Mouse (Mus musculus) embryonic facial prominence, embryonic 13.5 days (tissue): ENCODE measurements around the gene Ints6. TPM values are rescaled to one million over a fixed set of nuclear protein-coding genes. Genes with fewer than 3 reads are reported as not detected.

Source experiments
- ATAC-seq: fragments of 200-750 bp; cut with Nextera tagmentation; 2 replicates; pipeline ENCODE4 v1.8.0; 2017; ENCODE audit warnings: low read depth; ENCODE audit not compliant: insufficient number of reproducible peaks, insufficient read depth, low FRiP score, low TSS enrichment
- H3K27ac ChIP-seq: fragments of 300-500 bp; sonication (generic); 2 replicates; pipeline ENCODE4 v1.5.1; 2015; ENCODE audit warnings: moderate library complexity, mild to moderate bottlenecking, inconsistent platforms
- H3K27me3 ChIP-seq: fragments of 300-500 bp; sonication (generic); 2 replicates; pipeline ENCODE4 v1.6.1; 2015; ENCODE audit warnings: mild to moderate bottlenecking, inconsistent platforms
- H3K36me3 ChIP-seq: fragments of 300-500 bp; sonication (generic); 2 replicates; pipeline ENCODE4 v1.6.1; 2015; ENCODE audit warnings: mild to moderate bottlenecking, inconsistent platforms
- H3K4me1 ChIP-seq: fragments of 300-500 bp; sonication (generic); 2 replicates; pipeline ENCODE4 v1.6.1; 2015; ENCODE audit warnings: inconsistent platforms
- H3K4me2 ChIP-seq: fragments of 300-500 bp; sonication (generic); 2 replicates; pipeline ENCODE4 v1.6.1; 2015; ENCODE audit warnings: moderate library complexity, mild to moderate bottlenecking, inconsistent platforms
- H3K4me3 ChIP-seq: fragments of 300-500 bp; sonication (generic); 2 replicates; pipeline ENCODE4 v1.5.1; 2015; ENCODE audit warnings: mild to moderate bottlenecking, inconsistent platforms
- H3K9ac ChIP-seq: fragments of 300-500 bp; sonication (generic); 2 replicates; pipeline ENCODE4 v1.6.1; 2015; ENCODE audit warnings: mild to moderate bottlenecking, inconsistent platforms
- H3K9me3 ChIP-seq: fragments of 300-500 bp; sonication (generic); 2 replicates; pipeline ENCODE4 v1.6.1; 2016; ENCODE audit warnings: inconsistent platforms
- WGBS: fragments of 180-500 bp; shearing (Covaris S2); methylation state at CpG from one replicate; pipeline ENCODE4 v1.1.7; 2015; ENCODE audit warnings: mixed read lengths; 5-methylcytosine and 5-hydroxymethylcytosine counted together
- polyA plus RNA-seq: library from polyadenylated mRNA; unstranded; fragments of >200 nt; fragmentation: Nextera tagmentation; extraction: Ambion mirVana; gene quantifications from 2 replicates; pipeline ENCODE4 v1.2.1, GENCODE M21; 2015

Gene Ints6
- polyA plus RNA-seq, 1 experiment from 2014 or later, result 24.3 TPM

- Histone ChIP-seq H3K36me3 (peaks cover 25% of the 10 kb centered on the region), H3K9me3 (no peaks in the 10 kb centered on the region), H3K4me3 (no peak overlapping the region), H3K9ac (no peak overlapping the region), H3K4me2 (no peak overlapping the region), H3K4me1 (no peaks in the 10 kb centered on the region), H3K27ac (no peak overlapping the region), H3K27me3 (no peaks in the 10 kb centered on the region)
- 70% methylated on average over 2 of the region's 2 CpGs for WGBS
- ATAC-seq, result no peak
Observed at GRCm38 (mm10) chr14:62733666-62734065, 27.3 kb downstream of the Ints6 start.

- no peak overlapping the region for H3K27ac ChIP-seq
- H3K27me3 ChIP-seq, result no peaks in the 10 kb centered on the region
- H3K9ac ChIP-seq, result no peak overlapping the region
- ATAC-seq, result no peak
- no peak overlapping the region for H3K4me2 ChIP-seq
- no peaks in the 10 kb centered on the region for H3K9me3 ChIP-seq
- peaks cover 23% of the 10 kb centered on the region for H3K36me3 ChIP-seq
- H3K4me3 ChIP-seq, result no peak overlapping the region
- H3K4me1 ChIP-seq, result no peaks in the 10 kb centered on the region
- WGBS, result 97% methylated on average over 1 of the region's 1 CpGs
Observed at GRCm38 (mm10) chr14:62731902-62732301, 29.1 kb downstream of the Ints6 start.

- Histone ChIP-seq H3K9me3 (no peaks in the 10 kb centered on the region), H3K27ac (no peak overlapping the region), H3K4me3 (no peak overlapping the region), H3K27me3 (no peaks in the 10 kb centered on the region), H3K9ac (no peak overlapping the region), H3K36me3 (0 out of 2 replicates have a peak, but pooled peaks cover 7% of the 10 kb centered on the region), H3K4me2 (no peak overlapping the region), H3K4me1 (no peaks in the 10 kb centered on the region)
- no peak for ATAC-seq
Observed at GRCm38 (mm10) chr14:62724560-62724959, 36.4 kb downstream of the Ints6 start.

- Histone ChIP-seq H3K27me3 (no peaks in the 10 kb centered on the region), H3K9me3 (no peaks in the 10 kb centered on the region), H3K4me2 (no peak overlapping the region), H3K4me3 (no peak overlapping the region), H3K4me1 (no peaks in the 10 kb centered on the region), H3K9ac (no peak overlapping the region), H3K27ac (no peak overlapping the region), H3K36me3 (0 out of 2 replicates have a peak, but pooled peaks cover 7% of the 10 kb centered on the region)
- ATAC-seq, result no peak
- WGBS, result 82% methylated on average over 1 of the region's 1 CpGs
Observed at GRCm38 (mm10) chr14:62721625-62722024, 39.3 kb downstream of the Ints6 start.

GRCm38 (mm10) chr14:62718161-62718560 is 42.8 kb downstream of the Ints6 start:
- no peaks in the 10 kb centered on the region for H3K9me3 ChIP-seq
- no peak overlapping the region for H3K4me3 ChIP-seq
- H3K4me1 ChIP-seq, result no peaks in the 10 kb centered on the region
- no peak overlapping the region for H3K9ac ChIP-seq
- no peak for ATAC-seq
- H3K27me3 ChIP-seq, result no peaks in the 10 kb centered on the region
- peaks cover 27% of the 10 kb centered on the region for H3K36me3 ChIP-seq
- no peak overlapping the region for H3K27ac ChIP-seq
- no peak overlapping the region for H3K4me2 ChIP-seq
- 94% methylated on average over 2 of the region's 2 CpGs for WGBS

- no peak overlapping the region for H3K4me3 ChIP-seq
- 92% methylated on average over 3 of the region's 3 CpGs for WGBS
- no peak overlapping the region for H3K4me2 ChIP-seq
- no peak overlapping the region for H3K9ac ChIP-seq
- H3K27me3 ChIP-seq, result no peaks in the 10 kb centered on the region
- H3K27ac ChIP-seq, result no peak overlapping the region
- ATAC-seq, result no peak
- no peaks in the 10 kb centered on the region for H3K36me3 ChIP-seq
- no peaks in the 10 kb centered on the region for H3K4me1 ChIP-seq
- no peaks in the 10 kb centered on the region for H3K9me3 ChIP-seq
Observed at GRCm38 (mm10) chr14:62673646-62674045, 87.3 kb downstream of the Ints6 start.

- no peaks in the 10 kb centered on the region for H3K9me3 ChIP-seq
- H3K36me3 ChIP-seq, result no peaks in the 10 kb centered on the region
- H3K27me3 ChIP-seq, result no peaks in the 10 kb centered on the region
- H3K27ac ChIP-seq, result no peak overlapping the region
- no peak for ATAC-seq
- H3K4me1 ChIP-seq, result no peaks in the 10 kb centered on the region
- WGBS, result 52% methylated on average over 9 of the region's 9 CpGs
- H3K4me3 ChIP-seq, result no peak overlapping the region
- no peak overlapping the region for H3K4me2 ChIP-seq
- no peak overlapping the region for H3K9ac ChIP-seq
Observed at GRCm38 (mm10) chr14:62664976-62665673, 95.8 kb downstream of the Ints6 start.

- Histone ChIP-seq H3K4me2 (no peak within 1 kb of the TSS), H3K27ac (no peak within 1 kb of the TSS), H3K27me3 (no peaks in the 10 kb centered on the region), H3K9me3 (no peaks in the 10 kb centered on the region), H3K9ac (no peak within 1 kb of the TSS), H3K4me3 (no peak within 1 kb of the TSS), H3K36me3 (no peaks in the 10 kb centered on the region), H3K4me1 (no peaks in the 10 kb centered on the region)
- 77% methylated on average over 8 of the region's 8 CpGs for WGBS
- ATAC-seq, result no peak
Observed at GRCm38 (mm10) chr14:62663367-62663766, 97.6 kb downstream of the Ints6 start, which contains the start of gene Serpine3. TSS of gene Serpine3 (plus strand) at chr14:62663667.

GRCm38 (mm10) chr14:62662381-62662780 is 98.6 kb downstream of the Ints6 start:
- H3K4me2 ChIP-seq, result no peak overlapping the region
- no peaks in the 10 kb centered on the region for H3K9me3 ChIP-seq
- 78% methylated on average over 6 of the region's 6 CpGs for WGBS
- H3K4me1 ChIP-seq, result no peaks in the 10 kb centered on the region
- H3K27me3 ChIP-seq, result no peaks in the 10 kb centered on the region
- H3K36me3 ChIP-seq, result no peaks in the 10 kb centered on the region
- H3K27ac ChIP-seq, result no peak overlapping the region
- ATAC-seq, result no peak
- H3K9ac ChIP-seq, result no peak overlapping the region
- no peak overlapping the region for H3K4me3 ChIP-seq

GRCm38 (mm10) chr14:62657469-62657868 is 103.5 kb downstream of the Ints6 start:
- Histone ChIP-seq H3K4me3 (no peak overlapping the region), H3K27ac (no peak overlapping the region), H3K4me2 (no peak overlapping the region), H3K4me1 (no peaks in the 10 kb centered on the region), H3K9me3 (no peaks in the 10 kb centered on the region), H3K9ac (no peak overlapping the region), H3K36me3 (no peaks in the 10 kb centered on the region), H3K27me3 (no peaks in the 10 kb centered on the region)
- WGBS, result 81% methylated on average over 3 of the region's 3 CpGs
- ATAC-seq, result no peak

- no peak overlapping the region for H3K4me2 ChIP-seq
- no peak for ATAC-seq
- H3K9ac ChIP-seq, result no peak overlapping the region
- H3K36me3 ChIP-seq, result no peaks in the 10 kb centered on the region
- no peak overlapping the region for H3K4me3 ChIP-seq
- H3K4me1 ChIP-seq, result no peaks in the 10 kb centered on the region
- 82% methylated on average over 7 of the region's 7 CpGs for WGBS
- no peaks in the 10 kb centered on the region for H3K27me3 ChIP-seq
- no peaks in the 10 kb centered on the region for H3K9me3 ChIP-seq
- no peak overlapping the region for H3K27ac ChIP-seq
Observed at GRCm38 (mm10) chr14:62655996-62656395, 105.0 kb downstream of the Ints6 start.

GRCm38 (mm10) chr14:62651771-62652170 is 109.2 kb downstream of the Ints6 start:
- no peak for ATAC-seq
- 86% methylated on average over 3 of the region's 3 CpGs for WGBS
- no peak overlapping the region for H3K27ac ChIP-seq
- no peaks in the 10 kb centered on the region for H3K36me3 ChIP-seq
- no peak overlapping the region for H3K4me3 ChIP-seq
- H3K4me1 ChIP-seq, result no peaks in the 10 kb centered on the region
- H3K27me3 ChIP-seq, result no peaks in the 10 kb centered on the region
- no peak overlapping the region for H3K4me2 ChIP-seq
- no peak overlapping the region for H3K9ac ChIP-seq
- no peaks in the 10 kb centered on the region for H3K9me3 ChIP-seq
